Mouse (Mus musculus): ENCODE results near the gene Nipa2. TPM values are rescaled to one million over a fixed set of nuclear protein-coding genes. Genes with fewer than 3 reads are reported as not detected.

The Nipa2 gene
- total RNA-seq, 2 experiments from 2014 or later: 38.8 to 40.0 TPM

DNA sequence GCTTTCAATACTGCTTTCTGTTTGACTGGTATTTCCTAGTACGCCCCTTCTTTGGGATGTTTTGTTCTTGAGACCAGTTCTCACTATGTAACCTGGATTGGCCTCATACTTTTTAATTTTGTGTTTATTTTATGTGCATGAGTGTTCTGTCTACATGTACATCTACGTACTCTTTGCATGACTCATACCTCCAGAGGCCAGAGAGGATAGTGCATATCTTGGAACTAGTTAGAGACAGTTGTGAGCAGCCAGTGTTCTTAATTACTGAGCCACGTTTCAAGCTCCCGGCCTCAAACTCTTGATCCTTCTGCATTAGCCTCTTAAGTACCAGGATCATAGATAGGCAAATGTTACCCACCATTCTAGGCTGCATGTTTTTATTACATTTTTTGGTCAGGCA lies 23.9 kb downstream of the Nipa2 start:
- DNase-seq: no peak

DNA sequence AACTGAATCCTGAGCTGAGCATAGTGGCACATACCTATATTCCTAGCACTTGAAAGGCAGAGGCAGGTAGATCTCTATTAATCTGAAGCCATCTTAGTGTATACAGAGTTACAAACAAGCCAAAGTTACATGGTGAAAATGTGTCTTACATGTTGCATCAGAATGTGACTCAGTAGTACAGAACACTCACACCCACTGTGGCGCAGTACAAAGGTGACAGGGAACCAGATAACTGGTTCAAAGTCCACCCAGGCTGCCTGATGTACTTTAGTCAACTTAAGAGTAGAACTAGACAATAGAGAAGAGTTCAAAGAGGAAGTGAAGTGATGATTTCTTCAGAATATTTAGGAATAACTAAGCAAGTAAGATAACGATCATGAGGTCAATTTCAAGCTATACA lies 27.3 kb downstream of the Nipa2 start:
- DNase-seq: no peak

DNA sequence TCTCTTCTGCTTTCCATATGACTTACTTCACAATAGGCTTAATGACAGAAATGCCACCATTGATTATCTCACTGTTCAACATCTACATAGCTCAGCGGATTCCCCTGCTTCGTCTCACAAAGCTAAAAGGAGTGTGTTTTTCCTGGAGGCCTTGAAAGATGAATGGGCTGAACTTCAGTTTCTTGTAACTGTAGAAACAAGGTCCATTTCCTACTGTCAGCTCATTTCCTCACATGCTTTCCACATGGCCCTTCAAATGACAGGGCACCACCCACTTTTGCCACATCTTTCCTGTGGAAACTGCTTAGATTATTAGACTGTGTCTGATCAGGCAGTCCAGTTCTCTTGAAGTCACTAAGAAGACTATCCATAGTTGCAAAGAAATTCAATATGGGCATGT lies 33.6 kb downstream of the Nipa2 start:
- DNase-seq: no peak

DNA sequence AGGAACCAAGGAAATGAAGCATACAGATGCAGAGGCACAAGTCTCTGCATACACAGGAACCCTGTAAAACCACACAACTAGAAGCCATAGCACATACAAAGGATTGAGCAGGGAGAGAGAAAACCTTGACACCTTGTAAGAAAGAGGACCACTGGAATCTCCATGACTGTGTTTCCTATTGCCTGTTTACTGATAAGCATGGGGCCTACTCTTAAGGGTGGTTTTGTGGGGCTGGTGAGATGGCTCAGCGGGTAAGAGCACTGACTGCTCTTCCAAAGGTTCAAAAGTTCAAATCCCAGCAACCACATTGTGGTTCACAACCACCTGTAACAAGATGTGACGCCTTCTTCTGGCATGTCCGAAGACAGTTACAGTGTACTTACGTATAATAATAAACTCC lies 35.0 kb downstream of the Nipa2 start:
- DNase-seq: no peak

DNA sequence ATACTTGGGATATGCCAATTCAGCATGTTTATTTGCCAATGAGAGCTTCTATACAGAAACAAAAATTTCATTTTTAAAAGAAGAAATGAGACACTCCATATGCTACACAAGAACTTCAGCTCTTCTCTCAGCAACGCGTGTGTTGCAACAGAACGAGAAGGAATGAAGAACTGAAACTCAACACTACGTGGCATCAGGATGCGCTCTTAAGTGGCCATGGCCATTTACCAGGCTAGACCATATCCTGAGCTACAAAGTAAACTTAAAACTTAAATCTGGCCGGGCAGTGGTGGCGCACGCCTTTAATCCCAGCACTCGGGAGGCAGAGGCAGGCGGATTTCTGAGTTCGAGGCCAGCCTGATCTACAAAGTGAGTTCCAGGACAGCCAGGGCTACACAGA lies 43.9 kb downstream of the Nipa2 start:
- peak in 1 of 2 experiments; percentile 18 for DNase-seq

DNA sequence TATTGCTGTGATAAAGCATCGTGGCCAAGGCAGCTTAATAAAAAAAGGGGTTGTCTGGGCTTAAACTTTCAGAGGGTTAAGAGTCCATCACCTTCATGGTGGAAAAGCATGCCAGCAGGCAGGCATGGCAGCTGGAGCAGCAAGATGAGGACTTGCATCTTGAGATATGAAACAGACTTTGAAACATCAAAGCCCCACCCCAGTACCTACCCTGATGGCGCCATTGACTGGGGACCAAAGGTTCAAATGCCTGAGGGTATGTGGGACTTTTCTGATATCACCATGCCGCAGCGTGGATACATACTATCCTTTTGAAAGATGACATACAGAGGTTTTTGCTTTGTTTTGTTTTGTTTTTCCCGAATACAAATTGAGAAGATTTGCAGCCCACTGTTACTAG lies 50.2 kb downstream of the Nipa2 start:
- no peak for DNase-seq

DNA sequence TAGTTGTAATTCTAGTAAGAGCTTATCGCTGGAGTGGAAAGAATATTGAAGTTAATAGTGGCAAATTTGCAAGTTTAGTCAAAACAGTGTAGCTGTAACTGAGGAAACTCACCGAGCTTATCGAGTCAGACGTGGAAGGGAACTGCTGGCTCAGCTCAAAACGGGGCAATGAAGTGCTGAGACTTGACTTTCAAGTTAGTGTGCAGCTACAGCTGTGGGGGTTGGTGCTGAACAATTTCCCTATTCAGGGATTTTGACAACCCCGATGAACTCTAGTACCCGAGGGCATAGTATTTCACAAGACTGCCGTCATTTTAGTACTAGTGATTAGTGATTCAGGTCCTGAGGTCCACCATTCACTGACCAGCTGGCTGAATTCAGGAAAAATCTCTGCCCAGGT lies 50.9 kb downstream of the Nipa2 start:
- DNase-seq: peak; percentile 30 to 73

DNA sequence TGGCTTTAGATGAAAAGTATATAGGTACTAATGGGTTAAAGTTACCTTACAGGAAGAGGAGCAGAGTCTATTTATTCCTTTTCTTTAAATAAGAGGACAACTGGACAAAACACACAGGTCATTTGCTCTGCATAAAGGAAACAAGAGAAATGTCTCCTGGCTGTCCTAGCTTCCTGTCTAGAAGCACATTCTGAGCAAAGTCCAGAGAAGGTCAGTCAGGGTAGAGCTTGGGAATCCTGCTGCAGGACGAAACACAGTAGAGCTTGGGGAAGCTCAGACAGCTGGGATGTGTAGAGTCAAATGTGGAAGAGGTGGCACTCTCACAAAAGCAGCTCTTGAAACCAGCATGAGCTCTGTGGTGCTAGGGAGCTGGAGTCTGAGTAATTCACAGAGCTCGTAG lies 51.9 kb downstream of the Nipa2 start:
- no peak for DNase-seq

DNA sequence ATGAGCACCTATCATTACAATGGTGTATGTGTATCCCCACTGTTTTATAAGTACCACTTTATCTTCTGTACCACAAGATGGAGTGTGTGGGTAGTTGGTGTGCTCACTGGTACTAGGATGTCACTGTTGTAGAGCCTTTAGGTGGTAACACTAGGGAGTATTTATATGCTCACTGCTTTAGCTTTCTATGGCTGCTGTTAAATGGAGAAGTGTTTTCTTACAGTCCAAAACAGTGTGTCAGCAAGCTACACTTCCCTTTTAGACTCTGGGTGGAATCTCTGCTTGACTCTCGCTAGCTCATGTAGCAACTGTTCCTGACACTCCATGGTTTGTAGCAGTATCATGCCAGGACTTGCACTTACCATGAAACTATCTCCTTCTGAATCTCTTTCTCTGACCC lies 52.8 kb downstream of the Nipa2 start:
- peak in 1 of 2 experiments; percentile 22 for DNase-seq

DNA sequence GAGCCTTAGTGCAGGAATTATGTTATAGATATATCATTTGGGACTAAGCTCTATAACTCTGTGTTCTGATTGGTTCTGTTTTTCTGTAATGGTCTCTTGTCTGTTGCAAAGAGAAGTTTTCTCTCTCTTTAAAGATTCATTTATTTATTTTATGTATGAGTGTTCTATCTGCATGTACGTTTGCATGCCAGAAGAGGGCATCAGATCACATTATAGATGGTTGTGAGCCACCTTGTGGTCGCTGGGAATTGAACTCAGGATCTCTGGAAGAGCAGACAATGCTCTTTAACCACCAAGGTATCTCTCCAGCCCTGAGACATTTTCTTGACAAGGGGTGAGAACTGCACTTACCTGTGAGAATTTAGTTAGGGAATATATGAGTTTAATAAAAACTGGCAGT lies 56.8 kb downstream of the Nipa2 start:
- DNase-seq: no peak

DNA sequence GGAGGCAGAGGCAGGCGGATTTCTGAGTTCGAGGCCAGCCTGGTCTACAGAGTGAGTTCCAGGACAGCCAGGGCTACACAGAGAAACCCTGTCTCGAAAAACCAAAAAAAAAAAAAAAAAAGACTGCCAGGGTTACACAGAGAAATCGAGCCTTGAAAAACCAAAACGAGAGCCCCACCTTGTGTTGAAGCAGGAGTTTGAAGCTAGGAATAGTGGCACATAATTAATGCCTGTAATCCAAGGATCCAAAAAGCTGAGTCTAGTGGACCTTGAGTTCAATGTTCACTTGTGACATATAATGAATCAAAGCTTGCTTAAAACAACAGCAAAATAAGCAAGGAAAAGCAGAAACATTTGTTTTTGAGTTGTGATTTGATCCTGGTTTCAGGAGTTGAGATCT lies 58.5 kb downstream of the Nipa2 start:
- DNase-seq: no peak

DNA sequence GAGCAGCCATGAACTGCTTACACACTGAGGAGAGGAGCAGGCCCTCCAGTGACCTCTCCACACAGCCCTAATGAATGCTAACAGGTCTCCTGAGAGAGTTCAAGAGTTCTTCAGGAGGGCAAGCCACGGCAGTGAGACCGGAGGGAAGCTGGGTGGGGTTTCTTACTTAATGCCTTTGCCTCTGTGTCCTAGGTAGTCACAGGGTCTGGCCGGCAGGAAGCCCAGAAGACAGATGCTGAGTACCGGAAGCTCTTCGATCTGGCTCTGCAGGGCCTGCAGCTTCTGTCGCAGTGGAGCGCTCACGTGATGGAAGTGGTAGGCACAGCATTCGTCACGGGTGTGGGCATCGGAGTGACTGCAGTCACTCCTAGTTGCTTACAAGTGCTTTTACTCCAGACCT lies 70.5 kb downstream of the Nipa2 start:
- peak in 1 of 2 experiments; percentile 11 for DNase-seq

DNA sequence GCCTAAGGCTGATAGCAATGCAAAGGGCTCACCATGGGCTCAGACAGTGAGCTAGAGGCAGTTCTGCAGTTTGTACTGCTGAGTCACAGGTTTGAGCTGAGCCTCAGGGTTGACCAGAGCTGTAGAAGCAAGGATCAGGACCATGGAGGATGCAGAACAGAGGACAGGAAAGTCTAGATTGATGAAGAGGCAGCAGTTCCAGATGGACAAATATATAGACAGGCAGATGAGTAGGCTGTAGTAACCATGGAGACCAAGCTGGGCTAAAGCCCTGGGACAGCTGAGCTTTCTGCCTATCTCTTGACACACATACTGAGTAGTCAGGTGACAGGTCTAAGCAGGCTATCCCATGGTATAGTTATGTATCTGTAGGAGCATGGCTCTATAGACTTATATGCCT lies 71.5 kb downstream of the Nipa2 start:
- DNase-seq: no peak

DNA sequence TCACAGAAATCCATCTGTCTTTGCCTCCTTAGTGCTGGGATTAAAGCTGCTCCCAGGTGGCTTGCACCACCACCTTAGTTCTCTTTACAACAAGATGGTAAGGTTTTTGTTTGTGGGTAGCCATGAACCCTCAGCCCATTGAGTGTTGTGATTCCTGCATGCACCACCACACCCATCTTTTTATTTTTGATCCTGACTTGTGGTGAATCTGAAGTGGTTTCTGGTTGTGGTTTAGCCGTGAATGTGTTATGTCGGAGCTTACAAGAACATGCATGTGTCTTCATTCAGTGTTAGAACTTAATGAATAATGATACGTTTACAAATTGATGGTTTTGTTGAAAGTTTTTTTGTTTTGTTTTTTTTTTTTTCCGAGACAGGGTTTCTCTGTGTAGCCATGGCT lies 72.3 kb downstream of the Nipa2 start:
- no peak for DNase-seq

DNA sequence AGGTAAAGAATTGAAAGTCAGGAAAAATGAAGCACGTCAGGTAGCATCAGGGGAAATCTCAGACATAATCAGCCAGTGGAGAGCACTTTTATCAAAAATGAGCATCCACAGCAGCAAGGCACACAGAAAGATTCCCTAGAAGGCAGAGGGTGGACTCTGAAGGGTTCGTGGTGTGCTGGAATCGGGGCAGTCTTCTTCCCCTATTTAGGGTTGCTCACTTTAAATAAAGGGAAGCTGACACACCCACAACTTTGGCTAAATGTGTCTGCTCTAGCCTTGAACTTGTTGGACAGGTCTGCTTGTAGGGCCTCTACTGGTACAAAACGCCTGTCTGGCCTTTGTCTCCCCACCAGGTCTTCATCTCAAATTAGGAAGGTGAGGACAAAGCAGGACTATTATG lies 73.7 kb downstream of the Nipa2 start:
- no peak for DNase-seq

Other genes with a start within 250 kb of the Nipa2 start
- gene Siglech, start 194.3 kb downstream of the Nipa2 start, total RNA-seq (2021): 1 to 10 TPM in 1 of 2 experiments, under 1 TPM in 1; 0.20 to 2.1 TPM
- 1 to 10 TPM; 8.0 to 9.3 TPM for gene Tubgcp5, start 168.3 kb downstream of the Nipa2 start, total RNA-seq (2021)
- gene Cyfip1, start 120.7 kb downstream of the Nipa2 start, total RNA-seq (2021): 10 to 100 TPM; 29.6 to 35.5 TPM
- gene Nipa1, start 57.5 kb upstream of the Nipa2 start, total RNA-seq (2021): 1 to 10 TPM; 7.7 to 7.9 TPM
- 10 to 100 TPM; 37.6 to 38.2 TPM for gene Herc2, start 87.7 kb upstream of the Nipa2 start, total RNA-seq (2021)

Measured in heart, adult 18-20 months (tissue).